Mouse (Mus musculus): Measurements from ENCODE around the gene Rala. TPM values are rescaled to one million over a fixed set of nuclear protein-coding genes. Genes with fewer than 3 reads are reported as not detected.
A peak's percentile ranks its signal among the peaks of the same experiment; 100 is the strongest.

Gene Rala
- total and polyA plus RNA-seq, 3 experiments, result 26.7 to 45.3 (median 31.1) TPM

DNA sequence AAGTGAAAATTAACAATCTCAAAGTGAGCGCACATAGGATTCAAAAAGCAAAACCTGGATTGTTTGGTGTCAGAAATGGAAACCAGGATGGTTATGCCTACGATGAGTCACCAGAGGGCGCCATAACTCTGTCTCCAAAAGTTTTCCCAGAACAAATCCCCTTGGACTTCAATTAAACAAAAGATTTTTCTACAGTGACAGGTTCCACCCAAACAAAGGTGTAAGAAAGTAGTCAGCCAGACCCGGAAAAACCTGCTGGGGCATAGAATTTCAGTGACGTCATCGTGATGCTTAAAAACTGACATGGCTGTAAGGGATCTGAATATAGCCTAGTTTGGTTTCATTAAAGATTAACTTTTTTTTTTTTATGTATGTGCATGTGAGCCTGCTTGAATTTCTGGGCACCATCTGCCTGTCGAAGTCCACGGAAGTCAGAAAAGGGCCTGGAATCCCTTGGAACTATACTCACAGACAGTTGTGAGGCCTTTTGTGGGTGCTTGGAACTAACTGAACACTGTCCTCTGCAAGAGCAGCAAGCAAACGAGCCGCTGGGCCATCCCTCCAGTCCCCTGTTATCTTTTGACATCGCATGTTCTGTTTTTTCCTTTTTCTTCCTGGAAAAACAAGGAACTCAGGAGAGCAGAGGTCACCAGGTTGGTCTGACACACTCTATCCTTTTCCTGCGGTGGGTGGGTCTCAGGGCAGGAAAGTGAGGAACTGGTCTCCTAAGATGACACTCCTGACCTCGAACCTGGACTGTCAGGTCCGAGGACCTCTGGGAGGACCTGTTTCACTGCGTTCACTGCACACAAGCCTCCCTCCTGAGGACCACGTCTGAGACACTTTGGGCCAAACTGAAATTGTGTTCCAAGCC is 106.2 kb downstream of the Rala start:
- Histone ChIP-seq H3K79me2 (replicated peaks; ENCODE audit: control insufficient read depth, extremely low read depth, insufficient read depth, poor library complexity, severe bottlenecking) (no peaks in the 10 kb centered on the region), H3K27me3 (replicated peaks) (no peaks in the 10 kb centered on the region), H3K4me1 (ENCODE audit: control insufficient read depth in 1 of 2, insufficient read depth in 2 of 2) (peaks cover 0 to 19% of the 10 kb centered on the region in 2 experiments; a peak in 2 of 4 replicates), H3K27ac (ENCODE audit: insufficient read depth, low read depth) (no peak overlapping the region), H3K4me2 (ENCODE audit: insufficient read depth, low read depth, poor library complexity, severe bottlenecking) (no peak overlapping the region), H3K9ac (ENCODE audit: insufficient read depth, low read depth) (no peak overlapping the region), H3K9me3 (replicated peaks; ENCODE audit: low read length) (no peaks in the 10 kb centered on the region), H3K36me3 (replicated peaks in 1 of 2; ENCODE audit: control insufficient read depth in 1 of 2, insufficient read depth in 1 of 2, low read length in 1 of 2) (no peaks in the 10 kb centered on the region), H3K4me3 (replicated peaks in 1 of 3; ENCODE audit: low read depth in 2 of 3, low read length in 2 of 3, poor library complexity in 1 of 3) (no peak overlapping the region)
- TF ChIP-seq RAD21 (IDR thresholded peaks at IDR 0.05; ENCODE audit: low read depth, low read length) (peak; percentile 68), SMC3 (IDR thresholded peaks at IDR 0.05; ENCODE audit: low read depth, low read length) (peak; percentile 64), RCOR1 (conservative IDR thresholded peaks at IDR 0.05; ENCODE audit: low read depth, low read length) (no peak), CTCF (conservative IDR thresholded peaks at IDR 0.05 in 1 of 2, IDR thresholded peaks at IDR 0.05 in 1 of 2; ENCODE audit: low read depth in 2 of 2, low read length in 2 of 2) (peak; percentile 70 to 76; a peak in 3 of 4 replicates), IRF4 (IDR thresholded peaks at IDR 0.05; ENCODE audit: low read depth, low read length) (no peak), ZC3H11A (IDR thresholded peaks at IDR 0.05; ENCODE audit: low read depth, low read length) (no peak), JUND (conservative IDR thresholded peaks at IDR 0.05; ENCODE audit: low read depth, low read length) (peak; percentile 48; the same call in 1 of the 2 replicates), MAX (IDR thresholded peaks at IDR 0.05; ENCODE audit: low read length) (no peak), USF2 (conservative IDR thresholded peaks at IDR 0.05; ENCODE audit: low read depth, low read length) (no peak)
- in situ Hi-C loops (cut with MboI; ENCODE audit: low pct_ligation_motif_present, low pct_unique_long_range_greater_than_20kb, low sequenced_read_pairs), result loop anchor here (10.0 kb wide), 2 partner anchors 93 to 137 kb away; no protein-coding TSS in a partner anchor
- DNase-seq (ENCODE audit: extremely low read depth), result peak; percentile 24
- dilution Hi-C loops (cut with MboI; ENCODE audit: extremely low pct_ligation_motif_present, extremely low pct_unique_long_range_greater_than_20kb, low sequenced_read_pairs), result no loop called here

DNA sequence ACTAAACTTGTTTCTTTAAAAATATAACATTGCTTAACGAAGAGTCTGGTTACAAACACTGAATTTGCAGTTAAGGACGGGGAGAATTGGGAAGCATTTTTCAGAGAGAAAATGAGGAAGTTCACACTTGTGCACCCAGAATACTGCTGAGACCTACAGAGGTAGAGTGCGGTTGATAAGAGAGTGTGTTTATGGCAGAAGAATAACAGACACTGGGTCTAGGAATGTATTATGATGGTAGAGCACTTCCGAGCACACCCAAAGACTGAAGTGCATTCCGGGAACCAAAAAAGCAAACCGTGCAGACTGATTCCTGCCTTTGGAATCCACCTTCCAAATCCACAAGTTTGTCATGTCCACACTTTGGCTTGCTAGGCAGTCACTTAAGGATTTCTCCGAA is 107.2 kb downstream of the Rala start:
- no peak overlapping the region for H3K4me2 ChIP-seq (ENCODE audit: insufficient read depth, low read depth, poor library complexity, severe bottlenecking)
- dilution Hi-C loops (cut with MboI; ENCODE audit: extremely low pct_ligation_motif_present, extremely low pct_unique_long_range_greater_than_20kb, low sequenced_read_pairs) (no loop called here), in situ Hi-C loops (cut with MboI; ENCODE audit: low pct_ligation_motif_present, low pct_unique_long_range_greater_than_20kb, low sequenced_read_pairs) (loop anchor here (10.0 kb wide), 2 partner anchors 92 to 138 kb away; no protein-coding TSS in a partner anchor)
- H3K9me3 ChIP-seq (replicated peaks; ENCODE audit: low read length), result no peaks in the 10 kb centered on the region
- H3K4me3 ChIP-seq (replicated peaks in 1 of 3; ENCODE audit: low read depth in 2 of 3, low read length in 2 of 3, poor library complexity in 1 of 3), result no peak overlapping the region
- no peaks in the 10 kb centered on the region for H3K79me2 ChIP-seq (replicated peaks; ENCODE audit: control insufficient read depth, extremely low read depth, insufficient read depth, poor library complexity, severe bottlenecking)
- H3K9ac ChIP-seq (ENCODE audit: insufficient read depth, low read depth), result no peak overlapping the region
- DNase-seq (ENCODE audit: extremely low read depth), result no peak
- peaks cover 0 to 26% of the 10 kb centered on the region in 2 experiments; a peak in 2 of 4 replicates for H3K4me1 ChIP-seq (ENCODE audit: control insufficient read depth in 1 of 2, insufficient read depth in 2 of 2)
- H3K27me3 ChIP-seq (replicated peaks), result no peaks in the 10 kb centered on the region
- TF ChIP-seq NELFE (IDR thresholded peaks at IDR 0.05; ENCODE audit: low read depth, low read length) (no peak), GABPA (IDR thresholded peaks at IDR 0.05; ENCODE audit: insufficient replicate concordance, low read depth, low read length) (no peak), JUND (conservative IDR thresholded peaks at IDR 0.05; ENCODE audit: low read depth, low read length) (no peak), ZMIZ1 (IDR thresholded peaks at IDR 0.05; ENCODE audit: low read depth, low read length) (no peak), EP300 (IDR thresholded peaks at IDR 0.05; ENCODE audit: low read length) (no peak), POLR2A (IDR thresholded peaks at IDR 0.05; ENCODE audit: low read depth, low read length) (no peak), HCFC1 (IDR thresholded peaks at IDR 0.05; ENCODE audit: low read depth, low read length) (no peak), SIN3A (IDR thresholded peaks at IDR 0.05; ENCODE audit: low read length) (no peak), MAFK (IDR thresholded peaks at IDR 0.05; ENCODE audit: insufficient replicate concordance, low read length) (no peak), E2F4 (IDR thresholded peaks at IDR 0.05; ENCODE audit: insufficient replicate concordance, low read depth, low read length) (no peak), RAD21 (IDR thresholded peaks at IDR 0.05; ENCODE audit: low read depth, low read length) (no peak), IRF4 (IDR thresholded peaks at IDR 0.05; ENCODE audit: low read depth, low read length) (no peak), UBTF (IDR thresholded peaks at IDR 0.05; ENCODE audit: low read depth, low read length) (no peak), PAX5 (IDR thresholded peaks at IDR 0.05; ENCODE audit: low read length) (no peak), MXI1 (IDR thresholded peaks at IDR 0.05; ENCODE audit: low read depth, low read length) (no peak)
- H3K36me3 ChIP-seq (replicated peaks in 1 of 2; ENCODE audit: control insufficient read depth in 1 of 2, insufficient read depth in 1 of 2, low read length in 1 of 2), result no peaks in the 10 kb centered on the region
- H3K27ac ChIP-seq (ENCODE audit: insufficient read depth, low read depth), result no peak overlapping the region

Data from CH12.LX (cell line).